Comparison of ENCODE assay signal across 23 mouse cellular contexts in the genomic region with DNA sequence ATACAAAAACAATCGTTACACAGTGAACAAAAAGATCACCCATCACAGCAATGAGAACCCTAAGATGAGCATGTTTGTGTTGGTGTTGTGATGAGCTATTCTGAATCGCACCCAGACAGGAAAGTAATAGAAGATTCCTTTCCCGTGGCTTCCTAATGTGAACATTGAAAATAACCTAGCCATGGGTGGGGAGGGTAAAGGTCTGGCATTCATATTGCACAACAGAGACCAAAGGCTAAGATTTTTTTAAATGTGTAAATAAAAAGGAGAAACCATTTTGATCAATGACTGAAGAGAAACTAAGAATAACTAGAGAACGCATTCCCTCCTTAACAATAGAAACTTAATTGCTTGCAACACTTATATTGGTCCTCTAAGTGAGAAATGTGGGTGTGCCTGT. TPM values are rescaled to one million over a fixed set of nuclear protein-coding genes. Genes with fewer than 3 reads are reported as not detected.
"Had no signal": no experiment of that assay in that cellular context is flagged by ENCODE, and none has a peak within 500 bp of the region (broad histone marks: within the 10 kb centered on the region; RNA-seq: fewer than 3 reads in every experiment).

No protein-coding gene starts in this region.

- H3K4me2 ChIP-seq: forebrain, embryonic 15.5 days; heart, embryonic 12.5 days; hindbrain, embryonic 13.5 days; hindbrain, embryonic 15.5 days; limb, embryonic 12.5 days; liver, embryonic 13.5 days had no signal

- ATAC-seq: forebrain, embryonic 15.5 days; forebrain, postnatal 0 days; hindbrain, postnatal 0 days had no signal

- H3K36me3 ChIP-seq: forebrain, embryonic 15.5 days; heart, embryonic 10.5 days; heart, embryonic 12.5 days; hindbrain, embryonic 13.5 days; hindbrain, embryonic 15.5 days; limb, embryonic 10.5 days; limb, embryonic 12.5 days; liver, embryonic 13.5 days had no signal

- H3K27me3 ChIP-seq: forebrain, embryonic 15.5 days; heart, embryonic 12.5 days; hindbrain, embryonic 13.5 days; hindbrain, embryonic 15.5 days; limb, embryonic 12.5 days; liver, embryonic 13.5 days had no signal

- H3K9ac ChIP-seq: forebrain, embryonic 15.5 days; forebrain, postnatal 0 days; heart, embryonic 12.5 days; hindbrain, embryonic 13.5 days; hindbrain, embryonic 15.5 days; limb, embryonic 12.5 days; liver, embryonic 13.5 days had no signal

- H3K4me1 ChIP-seq: heart, embryonic 10.5 days; heart, embryonic 12.5 days; limb, embryonic 12.5 days; liver, embryonic 13.5 days had no signal

- DNase-seq: forebrain, postnatal 0 days; gastrocnemius, postnatal 14 days; gastrocnemius, postnatal 36 days; heart, adult 18-20 months; heart, postnatal 14 days; heart, postnatal 36 days; kidney, adult 18-20 months; kidney, adult 8-10 months; kidney, postnatal 10 days; kidney, postnatal 25 days; kidney, postnatal 4 days; liver, embryonic 13.5 days had no signal

- H3K4me3 ChIP-seq: forebrain, embryonic 15.5 days; heart, embryonic 10.5 days; heart, embryonic 12.5 days; hindbrain, embryonic 13.5 days; hindbrain, embryonic 15.5 days; layer of hippocampus, adult 2 months; left cerebral cortex, adult 2 months; limb, embryonic 10.5 days; limb, embryonic 12.5 days; liver, embryonic 13.5 days had no signal

- H3K27ac ChIP-seq: forebrain, embryonic 15.5 days; heart, embryonic 10.5 days; hindbrain, embryonic 13.5 days; hindbrain, embryonic 15.5 days; hindbrain, postnatal 0 days; layer of hippocampus, adult 2 months; left cerebral cortex, adult 2 months; limb, embryonic 10.5 days; limb, embryonic 12.5 days; liver, embryonic 13.5 days had no signal

- H3K9me3 ChIP-seq: forebrain, embryonic 15.5 days; heart, embryonic 10.5 days; heart, embryonic 12.5 days; hindbrain, embryonic 13.5 days; hindbrain, embryonic 15.5 days; limb, embryonic 10.5 days; limb, embryonic 12.5 days; liver, embryonic 13.5 days had no signal

RNA-seq across cellular contexts. Expression of a gene that starts 11.8 kb away (rescaled TPM):
- total RNA-seq: hematopoietic stem cell, adult 5-6 weeks had no signal
